Mouse (Mus musculus) MEL (cell line): ENCODE data around the gene Ccnc. TPM values are rescaled to one million over a fixed set of nuclear protein-coding genes. Genes with fewer than 3 reads are reported as not detected.

Experiments used
- DNase-seq: peaks from one replicate; pipeline ENCODE4 v3.0.0; 2011; ENCODE audit warnings: low read depth, low spot score
- H3K27ac ChIP-seq: 2 replicates; pipeline ENCODE4 v1.5.1; 2012; ENCODE audit warnings: low read depth, mild to moderate bottlenecking, control low read depth, low read length, moderate library complexity; ENCODE audit not compliant: control insufficient read depth
- H3K27me3 ChIP-seq, 2 experiments: fragments of 150-350 bp in 1 of 2; sonication (generic) in 1 of 2; 2 replicates each; pipeline ENCODE4 v1.6.1; 2012; ENCODE audit warnings: low read length in 2 of 2, mild to moderate bottlenecking in 2 of 2, improper control_type of control experiment in 1 of 2, moderate library complexity in 1 of 2; ENCODE audit not compliant: insufficient read depth in 2 of 2, control insufficient read depth in 1 of 2
- H3K36me3 ChIP-seq, 2 experiments: 2 replicates each; pipeline ENCODE4 v1.6.1; 2012 to 2014; ENCODE audit warnings: low read length in 2 of 2, improper control_type of control experiment in 1 of 2, inconsistent platforms in 1 of 2, mild to moderate bottlenecking in 1 of 2; ENCODE audit not compliant: insufficient read depth in 2 of 2, control insufficient read depth in 1 of 2
- H3K4me1 ChIP-seq, 2 experiments: fragments of 150-350 bp in 1 of 2; sonication (generic) in 1 of 2; 2 replicates each; pipeline ENCODE4 v1.6.1; 2012; ENCODE audit warnings: low read length in 2 of 2, improper control_type of control experiment in 1 of 2, mild to moderate bottlenecking in 1 of 2; ENCODE audit not compliant: insufficient read depth in 2 of 2, control insufficient read depth in 1 of 2
- H3K4me3 ChIP-seq, 2 experiments: fragments of 150-350 bp in 1 of 2; sonication (generic) in 1 of 2; 2 replicates each; pipeline ENCODE4 v1.5.1; 2012; ENCODE audit warnings: low read depth in 2 of 2, low read length in 2 of 2, mild to moderate bottlenecking in 2 of 2, moderate library complexity in 2 of 2, control low read depth in 1 of 2, improper control_type of control experiment in 1 of 2; ENCODE audit not compliant: control insufficient read depth in 1 of 2, insufficient read depth in 1 of 2
- H3K79me2 ChIP-seq: 2 replicates; pipeline ENCODE4 v1.6.1; 2012; ENCODE audit warnings: mild to moderate bottlenecking, low read length, moderate library complexity; ENCODE audit not compliant: control insufficient read depth, poor library complexity, insufficient read depth
- H3K9ac ChIP-seq: 2 replicates; pipeline ENCODE4 v1.6.1; 2012; ENCODE audit warnings: low read depth, mild to moderate bottlenecking, control low read depth, low read length, moderate library complexity; ENCODE audit not compliant: control insufficient read depth, poor library complexity, severe bottlenecking
- H3K9me3 ChIP-seq: fragments of 150-350 bp; sonication (generic); replicated peaks from 2 replicates; pipeline ENCODE4 v1.6.1; 2012; ENCODE audit warnings: mild to moderate bottlenecking, low read length, improper control_type of control experiment, moderate library complexity; ENCODE audit not compliant: insufficient read depth
- CHD2 ChIP-seq: IDR thresholded peaks from 2 replicates; pipeline ENCODE4 v1.6.1; 2011; ENCODE audit warnings: low read length, improper control_type of control experiment
- CTCF ChIP-seq, 3 experiments: IDR thresholded peaks in 2 of 3; conservative IDR thresholded peaks in 1 of 3; 2 replicates each; pipeline ENCODE4 v1.5.1; 2011 to 2012; ENCODE audit warnings: low read length in 3 of 3, low read depth in 2 of 3, mild to moderate bottlenecking in 2 of 3, improper control_type of control experiment in 1 of 3, inconsistent platforms in 1 of 3, mixed read lengths in 1 of 3, moderate library complexity in 1 of 3; ENCODE audit not compliant: control insufficient read depth in 1 of 3, insufficient read depth in 1 of 3, poor library complexity in 1 of 3, severe bottlenecking in 1 of 3
- ELF1 ChIP-seq: IDR thresholded peaks from 2 replicates; pipeline ENCODE4 v1.6.1; 2014; ENCODE audit warnings: low read depth, mild to moderate bottlenecking, inconsistent platforms, low read length, improper control_type of control experiment, moderate library complexity
- EP300 ChIP-seq, 2 experiments: IDR thresholded peaks; 2 replicates each; pipeline ENCODE4 v1.6.1; 2011; ENCODE audit warnings: improper control_type of control experiment in 2 of 2, low read length in 2 of 2, low read depth in 1 of 2, mild to moderate bottlenecking in 1 of 2
- ETS1 ChIP-seq: IDR thresholded peaks from 2 replicates; pipeline ENCODE4 v1.6.1; 2012; ENCODE audit warnings: low read depth, mild to moderate bottlenecking, inconsistent platforms, low read length, improper control_type of control experiment, moderate library complexity
- GATA1 ChIP-seq: IDR thresholded peaks from 2 replicates; pipeline ENCODE4 v1.6.1; 2011; ENCODE audit warnings: low read depth, low read length, improper control_type of control experiment
- JUND ChIP-seq: IDR thresholded peaks from 2 replicates; pipeline ENCODE4 v1.6.1; 2011; ENCODE audit warnings: low read depth, mild to moderate bottlenecking, improper control_type of control experiment, low read length
- MAX ChIP-seq: IDR thresholded peaks from 2 replicates; pipeline ENCODE4 v1.6.1; 2011; ENCODE audit warnings: low read length, improper control_type of control experiment
- MAZ ChIP-seq: IDR thresholded peaks from 2 replicates; pipeline ENCODE4 v1.6.1; 2012; ENCODE audit warnings: low read depth, mild to moderate bottlenecking, inconsistent platforms, low read length, improper control_type of control experiment
- MXI1 ChIP-seq: IDR thresholded peaks from 2 replicates; pipeline ENCODE4 v1.6.1; 2011; ENCODE audit warnings: mild to moderate bottlenecking, low read depth, low read length, improper control_type of control experiment
- MYC ChIP-seq: IDR thresholded peaks from 2 replicates; pipeline ENCODE4 v1.6.1; 2011; ENCODE audit warnings: low read depth, mild to moderate bottlenecking, low read length, improper control_type of control experiment, moderate library complexity
- NRF1 ChIP-seq: IDR thresholded peaks from 2 replicates; pipeline ENCODE4 v1.6.1; 2014; ENCODE audit warnings: low read depth, mild to moderate bottlenecking, inconsistent platforms, low read length, improper control_type of control experiment, moderate library complexity; ENCODE audit not compliant: poor library complexity, insufficient read depth, severe bottlenecking
- POLR2AphosphoS5 ChIP-seq: IDR thresholded peaks from 2 replicates; pipeline ENCODE4 v1.6.1; 2012; ENCODE audit warnings: low read depth, borderline replicate concordance, mild to moderate bottlenecking, inconsistent platforms, low read length, moderate library complexity, mixed read lengths
- RAD21 ChIP-seq: IDR thresholded peaks from 2 replicates; pipeline ENCODE4 v1.6.1; 2011; ENCODE audit warnings: mild to moderate bottlenecking, low read depth, low read length, improper control_type of control experiment
- RCOR1 ChIP-seq: IDR thresholded peaks from 2 replicates; pipeline ENCODE4 v1.6.1; 2012; ENCODE audit warnings: low read depth, mild to moderate bottlenecking, inconsistent platforms, low read length, improper control_type of control experiment
- SMC3 ChIP-seq: IDR thresholded peaks from 2 replicates; pipeline ENCODE4 v1.6.1; 2011; ENCODE audit warnings: low read depth, low read length, improper control_type of control experiment
- TCF12 ChIP-seq: IDR thresholded peaks from 2 replicates; pipeline ENCODE4 v1.6.1; 2014; ENCODE audit warnings: low read depth, mild to moderate bottlenecking, inconsistent platforms, low read length, improper control_type of control experiment, moderate library complexity
- USF1 ChIP-seq: IDR thresholded peaks from 2 replicates; pipeline ENCODE4 v1.6.1; 2014; ENCODE audit warnings: low read depth, mild to moderate bottlenecking, inconsistent platforms, low read length, improper control_type of control experiment, moderate library complexity
- ZC3H11A ChIP-seq: IDR thresholded peaks from 2 replicates; pipeline ENCODE4 v1.6.1; 2012; ENCODE audit warnings: low read depth, mild to moderate bottlenecking, inconsistent platforms, low read length, improper control_type of control experiment
- ZKSCAN1 ChIP-seq: IDR thresholded peaks from 2 replicates; pipeline ENCODE4 v1.6.1; 2012; ENCODE audit warnings: low read depth, mild to moderate bottlenecking, inconsistent platforms, low read length, improper control_type of control experiment, moderate library complexity
- ZMIZ1 ChIP-seq: IDR thresholded peaks from 2 replicates; pipeline ENCODE4 v1.6.1; 2012; ENCODE audit warnings: low read depth, mild to moderate bottlenecking, inconsistent platforms, low read length, improper control_type of control experiment, moderate library complexity
- polyA plus RNA-seq, 2 experiments: library from polyadenylated mRNA; stranded (reverse) in 1 of 2; unstranded in 1 of 2; fragments of >175 nt in 1 of 2; fragments of >200 nt in 1 of 2; gene quantifications; 2 replicates each; pipeline versions ENCODE4 v1.2.1 to v1.2.4; 2012; ENCODE audit warnings: low replicate concordance in 2 of 2, low read depth in 1 of 2; ENCODE audit not compliant: insufficient read length in 2 of 2, insufficient read depth in 1 of 2, missing spikeins in 1 of 2
- total RNA-seq: library from RNA; depleted of rRNA; stranded (reverse); fragments of 300-350 nt; gene quantifications from 2 replicates; pipeline ENCODE4 v1.2.3, GENCODE M21; 2012

Ccnc gene
- total and polyA plus RNA-seq, 3 experiments, result 14.7 to 196 (median 16.0) TPM

DNA sequence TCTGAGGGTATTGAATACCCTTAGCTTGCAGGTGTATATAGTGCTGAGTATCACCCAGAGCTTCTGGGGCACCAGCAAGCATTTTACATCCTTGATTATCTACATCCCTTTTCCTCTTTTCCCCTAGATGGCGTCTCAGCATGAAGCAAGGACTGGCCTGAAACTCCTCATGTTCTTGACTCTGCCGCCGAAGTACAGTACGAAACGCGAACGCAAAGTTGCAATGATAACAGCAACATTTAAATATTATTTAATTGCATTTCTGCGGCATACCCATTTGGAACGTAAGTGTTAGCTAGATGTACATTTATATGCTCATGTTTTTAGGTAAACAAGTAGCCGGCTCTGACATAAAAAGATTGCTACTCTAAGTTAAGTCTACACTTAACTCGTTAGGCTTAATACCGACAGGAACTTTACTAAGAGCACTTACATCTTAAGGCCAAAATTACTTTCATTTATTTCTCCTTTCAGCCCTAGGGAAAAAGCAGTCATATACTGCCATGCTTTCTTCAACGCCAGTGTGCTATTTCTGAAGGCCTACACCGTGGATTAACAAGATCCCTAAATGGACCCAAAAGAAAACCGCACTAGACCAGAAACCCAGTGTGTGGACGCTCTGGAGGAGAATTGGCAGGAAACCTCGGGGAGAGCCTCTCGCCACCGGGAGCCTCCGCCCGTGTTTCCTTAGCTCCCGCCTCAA lies 438 bp upstream of the Ccnc start:
- peak overlapping the region; percentile 70 for H3K9ac ChIP-seq
- no peaks in the 10 kb centered on the region for H3K9me3 ChIP-seq
- TF ChIP-seq EP300 (IDR thresholded peaks at IDR 0.05; ENCODE audit: low read depth in 1 of 2, low read length in 2 of 2) (peak in 1 of 2 experiments; percentile 12; a peak in 1 of 4 replicates), POLR2AphosphoS5 (no peak), ELF1 (0 out of 2 replicates have a peak, but pooled peaks have one; percentile 14), SMC3 (peak; percentile 59), MYC (peak; percentile 82; the same call in 1 of the 2 replicates), MXI1 (peak; percentile 61), ZMIZ1 (no peak), ETS1 (peak; percentile 19; the same call in 1 of the 2 replicates), ZKSCAN1 (no peak), TCF12 (0 out of 2 replicates have a peak, but pooled peaks have one; percentile 14), RAD21 (peak; percentile 58), ZC3H11A (peak; percentile 36), CTCF (IDR thresholded peaks at IDR 0.05 in 2 of 3, conservative IDR thresholded peaks at IDR 0.05 in 1 of 3; ENCODE audit: control insufficient read depth in 1 of 3, insufficient read depth in 1 of 3, low read depth in 2 of 3, low read length in 3 of 3, poor library complexity in 1 of 3, severe bottlenecking in 1 of 3) (peak; percentile 39 to 77 (median 54); a peak in 5 of 6 replicates), USF1 (no peak), GATA1 (0 out of 2 replicates have a peak, but pooled peaks have one; percentile 40), MAX (peak; percentile 65; the same call in 1 of the 2 replicates), MAZ (0 out of 2 replicates have a peak, but pooled peaks have one; percentile 24), RCOR1 (0 out of 2 replicates have a peak, but pooled peaks have one; percentile 11), JUND (no peak), CHD2 (no peak)
- H3K4me1 ChIP-seq, result no peaks in the 10 kb centered on the region; a peak in 1 of 4 replicates
- H3K4me3 ChIP-seq, result peak overlapping the region; percentile 62 to 92
- H3K27me3 ChIP-seq, result peaks cover 0 to 4% of the 10 kb centered on the region in 2 experiments; a peak in 3 of 4 replicates
- H3K36me3 ChIP-seq, result peaks cover 0 to 10% of the 10 kb centered on the region in 2 experiments; a peak in 2 of 4 replicates
- peak overlapping the region; percentile 82 for H3K27ac ChIP-seq
- peaks cover 14% of the 10 kb centered on the region for H3K79me2 ChIP-seq
- DNase-seq, result peak; percentile 86

DNA sequence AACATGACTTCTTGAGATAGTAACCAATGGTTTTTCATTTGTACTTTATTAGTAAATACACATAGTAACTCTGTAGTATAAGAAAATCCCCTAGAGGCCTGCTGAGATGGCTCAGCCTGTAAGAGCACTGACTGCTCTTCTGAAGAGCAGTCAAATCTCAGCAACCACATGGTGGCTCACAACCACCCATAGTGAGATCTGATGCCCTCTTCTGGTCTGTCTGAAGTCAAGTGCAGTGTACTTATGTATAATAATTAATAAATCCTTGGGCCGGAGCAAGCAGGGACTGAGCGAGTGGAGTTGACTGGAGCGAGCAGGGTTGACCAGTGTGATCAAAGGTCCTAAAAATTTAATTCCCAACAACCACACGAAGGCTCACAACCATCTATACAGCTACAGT lies 11.7 kb downstream of the Ccnc start:
- no peaks in the 10 kb centered on the region; a peak in 1 of 4 replicates for H3K36me3 ChIP-seq
- TF ChIP-seq NRF1 (no peak), CTCF (IDR thresholded peaks at IDR 0.05 in 2 of 3, conservative IDR thresholded peaks at IDR 0.05 in 1 of 3; ENCODE audit: control insufficient read depth in 1 of 3, insufficient read depth in 1 of 3, low read depth in 2 of 3, low read length in 3 of 3, poor library complexity in 1 of 3, severe bottlenecking in 1 of 3) (peak in 1 of 3 experiments; percentile 40; a peak in 2 of 6 replicates), SMC3 (peak; percentile 18; the same call in 1 of the 2 replicates)
- DNase-seq, result peak; percentile 26

More for the DNA sequence above, 11.7 kb downstream of the Ccnc start:
- no peaks in the 10 kb centered on the region for H3K4me1 ChIP-seq
- no peak overlapping the region for H3K4me3 ChIP-seq
- H3K27ac ChIP-seq, result no peak overlapping the region
- H3K27me3 ChIP-seq, result no peaks in the 10 kb centered on the region
- H3K9me3 ChIP-seq, result no peaks in the 10 kb centered on the region
- H3K9ac ChIP-seq, result no peak overlapping the region
- H3K79me2 ChIP-seq, result no peaks in the 10 kb centered on the region
